Mouse (Mus musculus) liver, adult 2 months (tissue): ENCODE measurements at regions not wholly inside any gene's neighbourhood (a gene's known extent, or its start where the extent isn't known, plus 50 kb on each side); places are given as distances from the start of the nearest gene placed in this dataset.

ENCODE experiments used
- DNase-seq: peaks from one replicate; pipeline ENCODE4 v3.0.0-alpha.2; 2011; ENCODE audit warnings: low read depth, low spot score; ENCODE audit errors: extremely low read depth
- H3K27ac ChIP-seq: fragments of 200-500 bp; replicated peaks from 2 replicates; pipeline ENCODE4 v1.5.1; 2012; ENCODE audit warnings: low read depth, mild to moderate bottlenecking, control low read depth, inconsistent platforms, low read length; ENCODE audit not compliant: insufficient read depth
- H3K27me3 ChIP-seq: fragments of 200-500 bp; 2 replicates; pipeline ENCODE4 v1.6.1; 2012; ENCODE audit warnings: mild to moderate bottlenecking, moderate library complexity, low read length, inconsistent platforms; ENCODE audit not compliant: control insufficient read depth, insufficient read depth
- H3K36me3 ChIP-seq: fragments of 200-500 bp; 2 replicates; pipeline ENCODE4 v1.6.1; 2012; ENCODE audit warnings: low read length, inconsistent platforms; ENCODE audit not compliant: control insufficient read depth, insufficient read depth
- H3K4me1 ChIP-seq: fragments of 200-500 bp; 2 replicates; pipeline ENCODE4 v1.6.1; 2011; ENCODE audit warnings: low read length; ENCODE audit not compliant: control insufficient read depth, insufficient read depth
- H3K4me3 ChIP-seq: fragments of 200-500 bp; 2 replicates; pipeline ENCODE4 v1.5.1; 2011; ENCODE audit warnings: low read depth, mild to moderate bottlenecking, control low read depth, low read length, moderate library complexity; ENCODE audit not compliant: insufficient read depth
- H3K79me2 ChIP-seq: fragments of 200-500 bp; 2 replicates; pipeline ENCODE4 v1.6.1; 2012; ENCODE audit warnings: inconsistent platforms, mild to moderate bottlenecking, low read length, moderate library complexity; ENCODE audit not compliant: control insufficient read depth, insufficient read depth
- H3K9ac ChIP-seq: fragments of 200-500 bp; 2 replicates; pipeline ENCODE4 v1.6.1; 2012; ENCODE audit warnings: low read depth, mild to moderate bottlenecking, control low read depth, inconsistent platforms, low read length
- CTCF ChIP-seq: fragments of 200-500 bp; IDR thresholded peaks from 2 replicates; pipeline ENCODE4 v1.5.1; 2011; ENCODE audit warnings: low read depth, low read length, control low read depth
- POLR2A ChIP-seq: fragments of 200-500 bp; IDR thresholded peaks from 2 replicates; pipeline ENCODE4 v1.6.1; 2011; ENCODE audit warnings: low read length, control low read depth; ENCODE audit not compliant: insufficient read depth; ENCODE audit errors: extremely low read depth
- WGBS: fragments of 180-500 bp; shearing (Covaris S2); methylation state at CpG from one replicate; pipeline ENCODE4 v1.1.7; 2018; 5-methylcytosine and 5-hydroxymethylcytosine counted together

- 75% methylated on average over 3 of the region's 3 CpGs for WGBS
- no peak for TF ChIP-seq CTCF
- TF ChIP-seq POLR2A = no peak
- Histone ChIP-seq H3K4me1 (no peaks in the 10 kb centered on the region), H3K27me3 (no peaks in the 10 kb centered on the region), H3K4me3 (no peak overlapping the region), H3K79me2 (no peaks in the 10 kb centered on the region), H3K36me3 (no peaks in the 10 kb centered on the region), H3K9ac (no peak overlapping the region), H3K27ac (no peak overlapping the region)
- DNase-seq = no peak
These were observed 608.0 kb upstream of the Vstm2b start for GRCm38 (mm10) chr7:40290166-40290565.

GRCm38 (mm10) chr7:40310558-40310957 is 587.6 kb upstream of the Vstm2b start:
- H3K27me3 ChIP-seq = no peaks in the 10 kb centered on the region
- H3K4me1 ChIP-seq = no peaks in the 10 kb centered on the region
- H3K79me2 ChIP-seq = no peaks in the 10 kb centered on the region
- WGBS = 27% methylated on average over 2 of the region's 2 CpGs
- no peak overlapping the region for H3K27ac ChIP-seq
- TF ChIP-seq POLR2A = no peak
- peak; percentile 8; the same call in 1 of the 2 replicates for TF ChIP-seq CTCF
- DNase-seq = no peak
- no peak overlapping the region for H3K4me3 ChIP-seq
- H3K9ac ChIP-seq = no peak overlapping the region
- no peaks in the 10 kb centered on the region for H3K36me3 ChIP-seq

GRCm38 (mm10) chr7:40321171-40321570 is 577.0 kb upstream of the Vstm2b start:
- Histone ChIP-seq H3K9ac (no peak overlapping the region), H3K27me3 (no peaks in the 10 kb centered on the region), H3K36me3 (no peaks in the 10 kb centered on the region), H3K4me1 (no peaks in the 10 kb centered on the region), H3K4me3 (no peak overlapping the region), H3K27ac (no peak overlapping the region), H3K79me2 (no peaks in the 10 kb centered on the region)
- 82% methylated on average over 1 of the region's 1 CpGs for WGBS
- DNase-seq = no peak
- TF ChIP-seq POLR2A (no peak), CTCF (no peak)

GRCm38 (mm10) chr7:40325188-40325705 is 572.9 kb upstream of the Vstm2b start:
- 75% methylated on average over 3 of the region's 3 CpGs for WGBS
- Histone ChIP-seq H3K27me3 (no peaks in the 10 kb centered on the region), H3K27ac (no peak overlapping the region), H3K79me2 (no peaks in the 10 kb centered on the region), H3K36me3 (no peaks in the 10 kb centered on the region), H3K4me3 (no peak overlapping the region), H3K4me1 (no peaks in the 10 kb centered on the region), H3K9ac (no peak overlapping the region)
- no peak for DNase-seq
- TF ChIP-seq POLR2A (no peak), CTCF (no peak)

- H3K4me3 ChIP-seq = no peak overlapping the region
- H3K4me1 ChIP-seq = no peaks in the 10 kb centered on the region
- no peak overlapping the region for H3K9ac ChIP-seq
- WGBS = 79% methylated on average over 4 of the region's 4 CpGs
- H3K27me3 ChIP-seq = no peaks in the 10 kb centered on the region
- H3K36me3 ChIP-seq = no peaks in the 10 kb centered on the region
- no peak for DNase-seq
- H3K27ac ChIP-seq = no peak overlapping the region
- no peak for TF ChIP-seq CTCF
- no peak for TF ChIP-seq POLR2A
- no peaks in the 10 kb centered on the region for H3K79me2 ChIP-seq
These were observed 565.7 kb upstream of the Vstm2b start for GRCm38 (mm10) chr7:40332455-40332854.

DNA sequence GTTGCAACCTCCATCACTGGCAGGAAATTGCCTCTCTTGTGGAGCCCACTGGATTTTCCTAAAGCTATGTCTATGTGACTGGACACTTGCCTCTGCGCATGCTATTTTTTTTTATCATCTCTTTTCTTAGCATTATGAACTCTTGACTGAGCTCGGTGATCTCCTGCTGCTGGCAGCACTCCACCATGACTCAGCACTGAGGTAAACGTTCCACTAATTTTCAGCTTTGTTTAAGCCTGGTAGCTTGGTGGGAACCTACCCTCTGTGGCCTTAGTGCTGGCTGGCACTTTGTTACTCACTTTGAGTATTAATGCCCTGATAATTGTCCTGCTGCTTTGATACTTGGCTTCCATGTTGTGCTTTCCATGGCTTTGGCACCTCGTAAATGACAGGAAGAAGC is 545.8 kb upstream of the Vstm2b start:
- Histone ChIP-seq H3K4me3 (no peak overlapping the region), H3K4me1 (no peaks in the 10 kb centered on the region), H3K9ac (no peak overlapping the region), H3K27me3 (no peaks in the 10 kb centered on the region), H3K27ac (no peak overlapping the region), H3K36me3 (no peaks in the 10 kb centered on the region), H3K79me2 (no peaks in the 10 kb centered on the region)
- WGBS = 56% methylated on average over 4 of the region's 4 CpGs
- TF ChIP-seq POLR2A = no peak
- TF ChIP-seq CTCF = no peak
- peak; percentile 9 for DNase-seq
